Mouse (Mus musculus): ENCODE data around the gene Bicc1. TPM values are rescaled to one million over a fixed set of nuclear protein-coding genes. Genes with fewer than 3 reads are reported as not detected.

Bicc1 gene
- polyA plus RNA-seq, 1 experiment from 2014 or later, result 8.5 TPM

DNA sequence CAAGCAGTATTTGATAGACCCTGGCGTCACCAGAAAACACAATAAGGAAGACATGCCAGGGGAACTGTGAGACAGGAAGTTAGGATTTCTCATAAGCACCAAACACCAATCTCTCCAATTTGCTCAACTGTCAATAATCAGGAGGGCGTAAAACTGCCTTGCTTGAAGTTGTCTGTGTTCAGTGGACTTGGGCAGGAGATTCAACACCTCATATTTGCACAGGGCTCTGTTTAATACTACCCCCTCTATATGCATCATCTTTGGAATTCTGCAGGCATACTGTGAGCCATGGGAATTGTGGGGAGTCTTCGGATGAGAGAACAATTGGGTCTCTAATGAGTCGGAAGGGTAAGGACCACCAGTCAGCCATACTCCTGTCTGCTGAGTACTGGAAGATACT lies 233.4 kb downstream of the Bicc1 start:
- H3K4me1 ChIP-seq (ENCODE audit: control insufficient read depth, insufficient read depth, low read length), result no peaks in the 10 kb centered on the region
- ATAC-seq (ENCODE audit: insufficient read depth, low FRiP score, low TSS enrichment) (no peak), DNase-seq (ENCODE audit: low spot score) (no peak)
- H3K36me3 ChIP-seq (ENCODE audit: control insufficient read depth, insufficient read depth, low read length), result no peaks in the 10 kb centered on the region
- H3K27ac ChIP-seq (ENCODE audit: low read depth, low read length), result no peak overlapping the region
- H3K4me3 ChIP-seq (ENCODE audit: low read depth, low read length), result no peak overlapping the region
- H3K9me3 ChIP-seq (ENCODE audit: control insufficient read depth, low read length), result no peaks in the 10 kb centered on the region
- no peak overlapping the region for H3K9ac ChIP-seq (ENCODE audit: low read length)
- 90% methylated on average over 4 of the region's 4 CpGs for WGBS
- no peak overlapping the region for H3K4me2 ChIP-seq (ENCODE audit: low read depth)
- no peaks in the 10 kb centered on the region for H3K27me3 ChIP-seq (ENCODE audit: control insufficient read depth, insufficient read depth, low read length)

DNA sequence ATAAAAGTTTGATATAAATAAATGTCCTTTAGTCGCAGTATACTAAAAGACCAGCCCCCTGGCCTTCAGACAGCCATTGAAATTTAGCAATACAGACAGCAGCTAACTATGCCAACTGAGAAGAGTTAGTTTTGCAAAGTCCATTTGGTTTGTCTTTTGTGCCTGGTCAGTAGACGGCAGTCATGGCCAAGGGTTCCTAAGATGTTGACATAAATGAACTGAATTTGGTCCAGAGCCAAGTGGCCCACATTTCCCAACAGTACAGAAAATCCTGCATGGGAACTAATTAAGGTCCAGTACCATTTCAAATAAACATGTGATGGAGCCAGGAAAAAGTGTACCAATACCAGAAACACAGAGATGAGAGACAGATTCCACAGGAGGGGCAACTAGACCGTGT lies 235.2 kb downstream of the Bicc1 start:
- H3K9me3 ChIP-seq (ENCODE audit: control insufficient read depth, low read length), result no peaks in the 10 kb centered on the region
- 89% methylated on average over 3 of the region's 3 CpGs for WGBS

DNA sequence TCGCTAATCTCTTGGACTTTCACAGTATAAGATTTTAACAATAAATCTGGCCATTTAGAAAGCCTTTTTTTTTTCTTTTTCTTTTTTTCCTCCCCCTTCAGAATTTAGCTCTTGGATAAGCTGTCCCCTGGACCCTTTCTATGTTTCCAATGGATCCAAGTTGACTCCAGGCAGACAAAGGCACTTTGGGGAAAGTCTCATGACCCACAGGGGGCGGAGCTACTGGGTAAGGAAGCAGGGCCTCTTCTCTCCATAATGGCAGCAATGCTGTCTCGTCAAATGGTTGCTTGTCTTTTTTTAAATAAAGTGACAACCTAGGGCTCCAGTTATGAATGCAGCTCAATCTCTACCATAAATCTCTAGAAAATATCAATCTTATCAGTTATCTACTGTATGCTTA lies 235.6 kb downstream of the Bicc1 start:
- no peak overlapping the region for H3K27ac ChIP-seq (ENCODE audit: low read depth, low read length)
- H3K4me2 ChIP-seq (ENCODE audit: low read depth), result no peak overlapping the region
- ATAC-seq (ENCODE audit: insufficient read depth, low FRiP score, low TSS enrichment) (no peak), DNase-seq (ENCODE audit: low spot score) (no peak)
- 88% methylated on average over 3 of the region's 3 CpGs for WGBS
- no peak overlapping the region for H3K4me3 ChIP-seq (ENCODE audit: low read depth, low read length)
- no peaks in the 10 kb centered on the region for H3K27me3 ChIP-seq (ENCODE audit: control insufficient read depth, insufficient read depth, low read length)
- no peaks in the 10 kb centered on the region for H3K4me1 ChIP-seq (ENCODE audit: control insufficient read depth, insufficient read depth, low read length)
- H3K9ac ChIP-seq (ENCODE audit: low read length), result no peak overlapping the region
- H3K9me3 ChIP-seq (ENCODE audit: control insufficient read depth, low read length), result no peaks in the 10 kb centered on the region
- H3K36me3 ChIP-seq (ENCODE audit: control insufficient read depth, insufficient read depth, low read length), result no peaks in the 10 kb centered on the region

More for the DNA sequence above, 235.2 kb downstream of the Bicc1 start:
- no peak overlapping the region for H3K4me3 ChIP-seq (ENCODE audit: low read depth, low read length)
- no peak overlapping the region for H3K4me2 ChIP-seq (ENCODE audit: low read depth)
- DNase-seq (ENCODE audit: low spot score), result no peak
- H3K27ac ChIP-seq (ENCODE audit: low read depth, low read length), result no peak overlapping the region
- H3K36me3 ChIP-seq (ENCODE audit: control insufficient read depth, insufficient read depth, low read length), result no peaks in the 10 kb centered on the region
- H3K9ac ChIP-seq (ENCODE audit: low read length), result no peak overlapping the region
- ATAC-seq (ENCODE audit: insufficient read depth, low FRiP score, low TSS enrichment), result no peak
- no peaks in the 10 kb centered on the region for H3K27me3 ChIP-seq (ENCODE audit: control insufficient read depth, insufficient read depth, low read length)
- H3K4me1 ChIP-seq (ENCODE audit: control insufficient read depth, insufficient read depth, low read length), result no peaks in the 10 kb centered on the region

DNA sequence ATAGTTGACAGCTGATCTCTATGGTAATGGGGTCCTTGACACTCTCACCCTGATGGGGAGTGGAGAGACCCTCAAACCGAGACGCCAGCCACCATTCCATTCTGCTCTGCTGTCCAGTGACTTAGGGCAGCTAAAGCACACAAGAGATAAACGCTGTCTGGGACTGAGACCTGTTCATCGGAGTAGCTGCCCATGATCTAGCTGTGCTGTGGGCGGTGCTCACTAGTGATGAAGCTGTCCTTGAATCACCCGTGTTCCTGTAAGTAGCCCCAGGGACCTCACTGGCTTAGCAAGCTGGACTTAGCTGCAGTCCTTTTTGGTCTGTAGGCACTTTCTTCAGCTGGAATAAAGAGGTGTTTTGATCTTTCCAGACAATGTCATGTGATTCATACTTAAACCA lies 238.0 kb downstream of the Bicc1 start:
- no peaks in the 10 kb centered on the region for H3K9me3 ChIP-seq (ENCODE audit: control insufficient read depth, low read length)
- WGBS, result 93% methylated on average over 6 of the region's 6 CpGs
- ATAC-seq (ENCODE audit: insufficient read depth, low FRiP score, low TSS enrichment), result no peak

DNA sequence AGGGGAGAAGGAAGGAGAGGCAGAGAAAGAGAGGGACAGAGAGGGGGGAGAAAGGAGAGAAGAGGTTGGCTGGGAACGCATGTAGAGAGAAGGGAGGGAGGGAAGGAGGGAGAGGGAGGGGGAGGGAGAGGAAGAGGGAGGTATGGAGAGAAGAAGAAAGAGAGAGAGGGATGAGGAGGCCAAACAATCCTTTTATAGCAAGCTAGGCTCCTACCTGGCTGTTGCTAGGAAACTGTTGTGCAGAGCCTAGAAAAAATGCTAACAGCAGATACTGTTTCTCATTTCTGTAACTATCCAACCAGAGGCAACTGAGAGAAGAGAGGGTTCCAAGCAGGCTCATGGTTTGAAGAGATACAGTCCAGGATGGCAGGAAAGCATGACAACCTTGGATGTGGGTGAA lies 239.6 kb downstream of the Bicc1 start:
- no peak for ATAC-seq (ENCODE audit: insufficient read depth, low FRiP score, low TSS enrichment)
- no peak overlapping the region for H3K27ac ChIP-seq (ENCODE audit: low read depth, low read length)
- H3K4me1 ChIP-seq (ENCODE audit: control insufficient read depth, insufficient read depth, low read length), result no peaks in the 10 kb centered on the region
- H3K36me3 ChIP-seq (ENCODE audit: control insufficient read depth, insufficient read depth, low read length), result no peaks in the 10 kb centered on the region
- H3K4me3 ChIP-seq (ENCODE audit: low read depth, low read length), result no peak overlapping the region
- no peaks in the 10 kb centered on the region for H3K9me3 ChIP-seq (ENCODE audit: control insufficient read depth, low read length)
- H3K4me2 ChIP-seq (ENCODE audit: low read depth), result no peak overlapping the region
- no peaks in the 10 kb centered on the region for H3K27me3 ChIP-seq (ENCODE audit: control insufficient read depth, insufficient read depth, low read length)
- no peak overlapping the region for H3K9ac ChIP-seq (ENCODE audit: low read length)
- 64% methylated on average over 1 of the region's 1 CpGs for WGBS
- no peak for DNase-seq (ENCODE audit: low spot score)

More for the DNA sequence above, 238.0 kb downstream of the Bicc1 start:
- Histone ChIP-seq H3K36me3 (ENCODE audit: control insufficient read depth, insufficient read depth, low read length) (no peaks in the 10 kb centered on the region), H3K9ac (ENCODE audit: low read length) (no peak overlapping the region), H3K4me2 (ENCODE audit: low read depth) (no peak overlapping the region), H3K4me3 (ENCODE audit: low read depth, low read length) (no peak overlapping the region), H3K27me3 (ENCODE audit: control insufficient read depth, insufficient read depth, low read length) (no peaks in the 10 kb centered on the region), H3K27ac (ENCODE audit: low read depth, low read length) (no peak overlapping the region), H3K4me1 (ENCODE audit: control insufficient read depth, insufficient read depth, low read length) (no peaks in the 10 kb centered on the region)
- DNase-seq (ENCODE audit: low spot score), result no peak

DNA sequence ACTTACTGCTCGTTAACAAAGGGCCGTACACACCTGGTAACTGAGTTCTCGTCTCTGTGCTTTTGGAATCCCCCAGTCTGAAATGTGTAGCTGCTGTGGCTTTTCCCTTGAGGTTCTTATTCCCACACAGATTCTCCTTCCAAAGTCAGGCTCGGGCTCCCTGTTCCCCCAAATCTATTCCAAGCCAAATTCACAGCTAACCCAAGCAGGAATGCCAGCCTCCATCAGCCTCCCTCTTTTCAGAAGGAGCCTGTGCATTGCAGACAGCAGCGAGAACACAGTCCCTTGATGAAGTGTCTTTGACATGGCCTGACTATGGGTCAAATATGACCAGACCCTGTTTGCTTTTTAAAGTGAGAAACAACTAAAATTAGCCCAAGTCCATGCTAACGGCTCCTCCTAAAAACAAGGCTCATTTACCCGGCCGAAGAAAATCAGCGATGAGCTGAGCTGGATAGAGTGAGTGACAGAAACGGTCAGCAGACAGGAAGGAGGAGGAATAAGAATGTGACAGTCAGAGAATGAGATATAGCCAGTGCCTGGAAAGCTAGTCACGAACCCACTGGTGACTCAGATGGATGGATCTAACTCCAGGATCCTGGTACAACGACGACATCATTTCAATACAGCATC lies 240.4 kb downstream of the Bicc1 start:
- 84% methylated on average over 13 of the region's 13 CpGs for WGBS
- Histone ChIP-seq H3K27ac (ENCODE audit: low read depth, low read length) (no peak overlapping the region), H3K4me1 (ENCODE audit: control insufficient read depth, insufficient read depth, low read length) (no peaks in the 10 kb centered on the region), H3K36me3 (ENCODE audit: control insufficient read depth, insufficient read depth, low read length) (no peaks in the 10 kb centered on the region), H3K9me3 (ENCODE audit: control insufficient read depth, low read length) (no peaks in the 10 kb centered on the region), H3K4me2 (ENCODE audit: low read depth) (no peak overlapping the region), H3K9ac (ENCODE audit: low read length) (no peak overlapping the region), H3K27me3 (ENCODE audit: control insufficient read depth, insufficient read depth, low read length) (no peaks in the 10 kb centered on the region), H3K4me3 (ENCODE audit: low read depth, low read length) (no peak overlapping the region)
- ATAC-seq (ENCODE audit: insufficient read depth, low FRiP score, low TSS enrichment) (no peak), DNase-seq (ENCODE audit: low spot score) (no peak)

DNA sequence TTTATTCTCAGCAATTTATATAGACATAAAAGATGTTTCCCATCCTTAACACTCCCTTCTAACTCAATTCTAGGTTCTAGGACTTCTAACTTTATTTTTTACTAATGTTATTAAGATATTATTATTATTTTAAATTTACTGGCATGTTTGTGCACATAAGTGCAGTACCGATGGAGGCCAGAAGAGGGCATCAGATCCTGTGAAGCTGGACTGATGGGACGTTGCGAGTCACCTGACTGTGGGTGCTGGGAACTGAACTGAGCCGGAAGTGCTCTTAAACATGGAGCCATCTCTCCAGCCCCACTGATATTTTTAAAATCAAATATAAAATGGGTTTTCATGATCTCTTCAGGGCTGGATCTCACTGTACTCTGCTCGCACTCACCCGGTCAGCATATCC lies 242.8 kb downstream of the Bicc1 start:
- H3K27ac ChIP-seq (ENCODE audit: low read depth, low read length), result no peak overlapping the region
- ATAC-seq (ENCODE audit: insufficient read depth, low FRiP score, low TSS enrichment) (no peak), DNase-seq (ENCODE audit: low spot score) (no peak)
- H3K4me3 ChIP-seq (ENCODE audit: low read depth, low read length), result no peak overlapping the region
- 87% methylated on average over 6 of the region's 6 CpGs for WGBS
- H3K4me2 ChIP-seq (ENCODE audit: low read depth), result no peak overlapping the region
- no peaks in the 10 kb centered on the region for H3K36me3 ChIP-seq (ENCODE audit: control insufficient read depth, insufficient read depth, low read length)
- no peaks in the 10 kb centered on the region for H3K4me1 ChIP-seq (ENCODE audit: control insufficient read depth, insufficient read depth, low read length)
- H3K27me3 ChIP-seq (ENCODE audit: control insufficient read depth, insufficient read depth, low read length), result no peaks in the 10 kb centered on the region
- no peaks in the 10 kb centered on the region for H3K9me3 ChIP-seq (ENCODE audit: control insufficient read depth, low read length)
- no peak overlapping the region for H3K9ac ChIP-seq (ENCODE audit: low read length)

DNA sequence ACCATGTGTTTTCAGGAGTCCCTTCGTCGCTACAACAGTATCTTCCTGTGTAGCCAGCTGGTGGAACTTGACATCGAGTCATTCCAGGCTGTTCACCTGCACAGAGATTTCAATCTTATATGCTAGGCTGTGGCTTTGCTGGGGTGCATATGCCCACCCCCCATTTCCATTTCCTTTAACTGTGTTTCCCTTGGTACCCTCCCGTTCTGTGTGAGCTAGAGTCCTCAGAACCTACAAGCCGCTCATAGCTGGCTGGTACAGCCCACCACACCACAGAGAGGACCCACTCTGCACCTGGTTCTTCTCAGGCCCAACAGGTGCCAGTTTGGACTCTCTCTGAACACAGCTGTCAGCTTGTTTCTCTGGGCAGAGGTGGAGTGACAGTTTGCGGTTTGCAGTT lies 244.4 kb downstream of the Bicc1 start:
- Histone ChIP-seq H3K9ac (ENCODE audit: low read length) (no peak overlapping the region), H3K4me1 (ENCODE audit: control insufficient read depth, insufficient read depth, low read length) (no peaks in the 10 kb centered on the region), H3K4me2 (ENCODE audit: low read depth) (no peak overlapping the region), H3K36me3 (ENCODE audit: control insufficient read depth, insufficient read depth, low read length) (no peaks in the 10 kb centered on the region), H3K27ac (ENCODE audit: low read depth, low read length) (no peak overlapping the region), H3K27me3 (ENCODE audit: control insufficient read depth, insufficient read depth, low read length) (no peaks in the 10 kb centered on the region), H3K4me3 (ENCODE audit: low read depth, low read length) (no peak overlapping the region), H3K9me3 (ENCODE audit: control insufficient read depth, low read length) (no peaks in the 10 kb centered on the region)
- DNase-seq (ENCODE audit: low spot score), result no peak
- no peak for ATAC-seq (ENCODE audit: insufficient read depth, low FRiP score, low TSS enrichment)
- 94% methylated on average over 6 of the region's 6 CpGs for WGBS

DNA sequence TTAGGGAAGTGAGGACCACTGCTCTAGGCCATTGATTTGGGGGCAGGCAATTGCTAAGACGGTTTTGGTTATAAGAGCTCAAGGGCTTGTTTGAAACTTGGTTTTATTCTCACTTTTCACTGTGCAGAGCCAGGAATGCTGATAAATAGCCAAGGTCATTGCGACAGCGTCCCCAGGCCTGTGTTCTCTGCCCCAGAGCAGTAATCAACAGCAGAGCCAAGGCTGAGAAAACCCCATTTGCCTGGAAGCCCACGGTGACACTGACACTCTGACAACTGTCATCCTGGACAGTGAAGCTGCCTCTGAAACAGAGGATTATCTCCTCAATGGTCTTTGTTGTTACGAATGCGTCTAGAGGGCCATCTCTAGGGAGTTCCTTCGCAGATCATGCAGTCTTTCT lies 255.6 kb downstream of the Bicc1 start:
- H3K9ac ChIP-seq (ENCODE audit: low read length), result no peak overlapping the region
- H3K36me3 ChIP-seq (ENCODE audit: control insufficient read depth, insufficient read depth, low read length), result no peaks in the 10 kb centered on the region
- ATAC-seq (ENCODE audit: insufficient read depth, low FRiP score, low TSS enrichment), result no peak

More for the DNA sequence above, 255.6 kb downstream of the Bicc1 start:
- Histone ChIP-seq H3K27ac (ENCODE audit: low read depth, low read length) (no peak overlapping the region), H3K4me1 (ENCODE audit: control insufficient read depth, insufficient read depth, low read length) (no peaks in the 10 kb centered on the region), H3K27me3 (ENCODE audit: control insufficient read depth, insufficient read depth, low read length) (no peaks in the 10 kb centered on the region), H3K9me3 (ENCODE audit: control insufficient read depth, low read length) (no peaks in the 10 kb centered on the region), H3K4me3 (ENCODE audit: low read depth, low read length) (no peak overlapping the region), H3K4me2 (ENCODE audit: low read depth) (no peak overlapping the region)
- no peak for DNase-seq (ENCODE audit: low spot score)
- 76% methylated on average over 7 of the region's 7 CpGs for WGBS
